Mouse (Mus musculus): ENCODE results near the gene 3110070M22Rik. TPM values are rescaled to one million over a fixed set of nuclear protein-coding genes. Genes with fewer than 3 reads are reported as not detected.

Gene 3110070M22Rik
- polyA plus RNA-seq, 1 experiment from 2014 or later: 0.68 TPM

- 84% methylated on average over 1 of the region's 1 CpGs for WGBS
- H3K27ac ChIP-seq: no peak overlapping the region
Observed at GRCm38 (mm10) chr13:119442244-119442643, 45.9 kb downstream of the 3110070M22Rik start.

More at GRCm38 (mm10) chr13:119442244-119442643, 45.9 kb downstream of the 3110070M22Rik start:
- H3K9me3 ChIP-seq (replicated peaks): no peaks in the 10 kb centered on the region
- no peak overlapping the region for H3K9ac ChIP-seq
- H3K4me1 ChIP-seq (replicated peaks): no peaks in the 10 kb centered on the region
- no peak for ATAC-seq (replicated peaks; ENCODE audit: insufficient number of reproducible peaks, insufficient read depth, low FRiP score, low read depth)
- no peak overlapping the region for H3K4me3 ChIP-seq
- H3K27me3 ChIP-seq: no peaks in the 10 kb centered on the region
- no peak overlapping the region for H3K4me2 ChIP-seq
- peaks cover 60% of the 10 kb centered on the region for H3K36me3 ChIP-seq

Other genes starting within 250 kb of the 3110070M22Rik start
- 30.3 and 33.2 TPM in 2 replicates for gene Paip1, start 59.8 kb downstream of the 3110070M22Rik start, polyA plus RNA-seq (2015; fragmentation: Nextera tagmentation; extraction: Ambion mirVana)
- 35.3 and 39.7 TPM in 2 replicates for gene 4833420G17Rik, start 25.6 kb downstream of the 3110070M22Rik start, polyA plus RNA-seq (2015; fragmentation: Nextera tagmentation; extraction: Ambion mirVana)
- 1.0 and 1.1 TPM in 2 replicates for gene Tmem267, start 344 bp downstream of the 3110070M22Rik start, polyA plus RNA-seq (2015; fragmentation: Nextera tagmentation; extraction: Ambion mirVana)
- gene Ccl28, start 135.4 kb upstream of the 3110070M22Rik start, polyA plus RNA-seq (2015; fragmentation: Nextera tagmentation; extraction: Ambion mirVana): not detected in 2 replicates
- gene Hmgcs1, start 202.0 kb upstream of the 3110070M22Rik start, polyA plus RNA-seq (2015; fragmentation: Nextera tagmentation; extraction: Ambion mirVana): 69.9 and 86.4 TPM in 2 replicates

Measured in heart, embryonic 15.5 days (tissue).